In the genomic region with DNA sequence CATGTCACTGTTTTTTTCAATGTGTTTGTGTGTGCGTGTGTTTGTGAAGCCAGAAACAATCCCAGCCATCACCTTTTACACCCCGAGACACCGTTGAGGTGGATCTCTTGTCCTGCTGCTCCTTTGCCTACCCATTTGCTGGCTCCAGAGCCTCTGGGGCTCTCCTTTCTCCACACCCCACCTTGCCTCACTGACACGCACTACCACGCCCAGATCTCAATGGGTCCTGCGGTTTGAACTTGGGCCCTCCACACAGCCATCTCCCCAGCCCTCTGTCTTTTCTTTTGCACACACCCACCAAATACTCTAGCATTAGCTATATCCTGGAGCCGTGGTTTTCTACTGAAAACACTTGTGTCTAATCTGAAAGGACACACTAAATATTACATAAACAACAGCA, we compare ENCODE assay signal across 21 mouse cellular contexts. TPM values are rescaled to one million over a fixed set of nuclear protein-coding genes. Genes with fewer than 3 reads are reported as not detected.
DNase-seq lines count a peak whose midpoint lies in the region; ATAC-seq and TF ChIP-seq lines count a peak whose summit lies in the region.
"Had no signal": no experiment of that assay in that cellular context is flagged by ENCODE, and none has a peak within 500 bp of the region (broad histone marks: within the 10 kb centered on the region; RNA-seq: fewer than 3 reads in every experiment).

No protein-coding gene starts in this region.

- DNase-seq in spleen, adult 2 months (ENCODE audit: low read depth in 1 of 2, low spot score in 2 of 2), result no peak
- DNase-seq in spleen, adult 18-20 months, result no peak
- no peak for DNase-seq in lung, postnatal 36 days
- DNase-seq: adrenal gland, adult 8-10 months; cerebellum, adult 9-10 months; forebrain, postnatal 0 days; gastrocnemius, postnatal 14 days; heart, adult 18-20 months; heart, postnatal 14 days; kidney, adult 18-20 months; kidney, postnatal 10 days had no signal

- WGBS in spleen, adult 2 months, result 86% methylated on average over 7 of the region's 7 CpGs
- 82% methylated on average over 7 of the region's 7 CpGs for WGBS in intestine, embryonic 16.5 days
- 44% methylated on average over 7 of the region's 7 CpGs for WGBS in liver, embryonic 15.5 days (ENCODE audit: insufficient replicate concordance)
- 86% methylated on average over 7 of the region's 7 CpGs for WGBS in stomach, embryonic 15.5 days

- H3K9ac ChIP-seq in intestine, embryonic 16.5 days (ENCODE audit: low read depth, low read length), result no peak overlapping the region
- peak overlapping the region; percentile 49; the same call in 1 of the 2 replicates for H3K9ac ChIP-seq in liver, embryonic 15.5 days
- H3K9ac ChIP-seq in stomach, embryonic 15.5 days, result no peak overlapping the region
- H3K9ac ChIP-seq: forebrain, postnatal 0 days; heart, embryonic 12.5 days; midbrain, embryonic 12.5 days had no signal

- peaks cover 4% of the 10 kb centered on the region; the same call in 1 of the 2 replicates for H3K36me3 ChIP-seq in spleen, adult 2 months (ENCODE audit: control insufficient read depth, insufficient read depth, low read length)
- peaks cover 18% of the 10 kb centered on the region; the same call in 1 of the 2 replicates for H3K36me3 ChIP-seq in intestine, embryonic 16.5 days (ENCODE audit: control insufficient read depth, insufficient read depth, low read length)
- peaks cover 83% of the 10 kb centered on the region for H3K36me3 ChIP-seq in liver, embryonic 15.5 days (replicated peaks)
- peaks cover 9% of the 10 kb centered on the region; the same call in 1 of the 2 replicates for H3K36me3 ChIP-seq in stomach, embryonic 15.5 days

- no peaks in the 10 kb centered on the region for H3K4me1 ChIP-seq in spleen, adult 2 months (ENCODE audit: control insufficient read depth, insufficient read depth, insufficient read length)
- no peaks in the 10 kb centered on the region for H3K4me1 ChIP-seq in intestine, embryonic 16.5 days (ENCODE audit: control insufficient read depth, insufficient read depth, low read length)
- H3K4me1 ChIP-seq in liver, embryonic 15.5 days (replicated peaks), result peaks cover 63% of the 10 kb centered on the region
- H3K4me1 ChIP-seq in stomach, embryonic 15.5 days, result no peaks in the 10 kb centered on the region
- H3K4me1 ChIP-seq: embryonic facial prominence, embryonic 10.5 days; heart, embryonic 12.5 days; midbrain, embryonic 12.5 days had no signal

- no peak for TF ChIP-seq POLR2A in spleen, adult 2 months (IDR thresholded peaks at IDR 0.05; ENCODE audit: low read depth, low read length)

- H3K27me3 ChIP-seq in spleen, adult 2 months (ENCODE audit: control insufficient read depth, insufficient read depth, low read length), result no peaks in the 10 kb centered on the region
- H3K27me3 ChIP-seq in intestine, embryonic 16.5 days (replicated peaks; ENCODE audit: control insufficient read depth, insufficient read depth, low read length), result no peaks in the 10 kb centered on the region
- no peaks in the 10 kb centered on the region for H3K27me3 ChIP-seq in liver, embryonic 15.5 days
- no peaks in the 10 kb centered on the region for H3K27me3 ChIP-seq in stomach, embryonic 15.5 days (replicated peaks)
- H3K27me3 ChIP-seq: heart, embryonic 12.5 days; midbrain, embryonic 12.5 days had no signal

- TF ChIP-seq CTCF in spleen, adult 2 months (IDR thresholded peaks at IDR 0.05; ENCODE audit: extremely low read depth, insufficient read depth, insufficient read length, insufficient replicate concordance), result no peak

- H3K4me3 ChIP-seq in spleen, adult 2 months (ENCODE audit: extremely low read depth, insufficient read depth, insufficient read length), result no peak overlapping the region
- no peak overlapping the region for H3K4me3 ChIP-seq in intestine, embryonic 16.5 days (ENCODE audit: low read length)
- H3K4me3 ChIP-seq in liver, embryonic 15.5 days (replicated peaks), result peak overlapping the region; percentile 22
- no peak overlapping the region for H3K4me3 ChIP-seq in stomach, embryonic 15.5 days (replicated peaks)
- H3K4me3 ChIP-seq: embryonic facial prominence, embryonic 10.5 days; heart, embryonic 12.5 days; left cerebral cortex, adult 2 months; midbrain, embryonic 12.5 days had no signal

- H3K4me2 ChIP-seq in intestine, embryonic 16.5 days (ENCODE audit: low read depth, low read length), result no peak overlapping the region
- peak overlapping the region; percentile 65 for H3K4me2 ChIP-seq in liver, embryonic 15.5 days
- no peak overlapping the region for H3K4me2 ChIP-seq in stomach, embryonic 15.5 days
- H3K4me2 ChIP-seq: heart, embryonic 12.5 days; midbrain, embryonic 12.5 days had no signal

- no peaks in the 10 kb centered on the region for H3K9me3 ChIP-seq in intestine, embryonic 16.5 days (ENCODE audit: control insufficient read depth, low read length)
- no peaks in the 10 kb centered on the region for H3K9me3 ChIP-seq in liver, embryonic 15.5 days (replicated peaks)
- no peaks in the 10 kb centered on the region for H3K9me3 ChIP-seq in stomach, embryonic 15.5 days
- H3K9me3 ChIP-seq: embryonic facial prominence, embryonic 10.5 days; heart, embryonic 12.5 days; midbrain, embryonic 12.5 days had no signal

- H3K27ac ChIP-seq in spleen, adult 2 months (ENCODE audit: insufficient read depth, low read length), result peak overlapping the region; percentile 24; the same call in 1 of the 2 replicates
- H3K27ac ChIP-seq in intestine, embryonic 16.5 days (ENCODE audit: low read length), result no peak overlapping the region
- H3K27ac ChIP-seq in liver, embryonic 15.5 days (replicated peaks), result peak overlapping the region; percentile 98
- H3K27ac ChIP-seq in stomach, embryonic 15.5 days, result no peak overlapping the region
- H3K27ac ChIP-seq: embryonic facial prominence, embryonic 10.5 days; hindbrain, postnatal 0 days; left cerebral cortex, adult 2 months; macrophage; midbrain, embryonic 12.5 days had no signal

- ATAC-seq in intestine, embryonic 16.5 days, result 0 out of 2 replicates have a peak, but pooled peaks have one; percentile 54
- peak; percentile 88 for ATAC-seq in liver, embryonic 15.5 days (ENCODE audit: insufficient read depth)
- ATAC-seq in stomach, embryonic 15.5 days (ENCODE audit: insufficient read depth, low FRiP score, low read depth), result peak; percentile 85
- ATAC-seq in activated CD4-positive, CD25-positive, alpha-beta regulatory T cell, adult 4 months, result no peak
- ATAC-seq: forebrain, postnatal 0 days; hindbrain, postnatal 0 days had no signal

RNA-seq across cellular contexts. Expression of gene Med21, which starts 30.4 kb away (rescaled TPM):
- polyA plus RNA-seq in spleen, adult 2 months (2012; rRNA removed), result 11.6 and 13.4 TPM in 2 replicates
- polyA plus RNA-seq in intestine, embryonic 16.5 days (2015; fragmentation: Nextera tagmentation; extraction: Ambion mirVana), result 105 and 110 TPM in 2 replicates
- 57.6 and 59.1 TPM in 2 replicates for polyA plus RNA-seq in liver, embryonic 15.5 days (2015; fragmentation: Nextera tagmentation; extraction: Ambion mirVana)
- polyA plus RNA-seq in stomach, embryonic 15.5 days (2015; fragmentation: Nextera tagmentation; extraction: Ambion mirVana), result 133 and 140 TPM in 2 replicates
- polyA plus RNA-seq in activated CD4-positive, CD25-positive, alpha-beta regulatory T cell, adult 4 months (2017; shearing (Covaris generic)), result 10 to 100 TPM; 66.6 to 70.2 TPM

RNA-seq across cellular contexts. Expression of gene Tm7sf3, which starts 30.7 kb away (rescaled TPM):
- 8.5 and 9.2 TPM in 2 replicates for polyA plus RNA-seq in spleen, adult 2 months (2012; rRNA removed)
- 33.2 and 36.7 TPM in 2 replicates for polyA plus RNA-seq in intestine, embryonic 16.5 days (2015; fragmentation: Nextera tagmentation; extraction: Ambion mirVana)
- polyA plus RNA-seq in liver, embryonic 15.5 days (2015; fragmentation: Nextera tagmentation; extraction: Ambion mirVana), result 24.3 and 25.2 TPM in 2 replicates
- polyA plus RNA-seq in stomach, embryonic 15.5 days (2015; fragmentation: Nextera tagmentation; extraction: Ambion mirVana), result 31.7 and 36.1 TPM in 2 replicates
- 1 to 10 TPM; 2.5 to 4.7 TPM for polyA plus RNA-seq in activated CD4-positive, CD25-positive, alpha-beta regulatory T cell, adult 4 months (2017; shearing (Covaris generic))

RNA-seq across cellular contexts. Expression of gene Ints13, which starts 34.3 kb away (rescaled TPM):
- 10.2 and 11.3 TPM in 2 replicates for polyA plus RNA-seq in spleen, adult 2 months (2012; rRNA removed)
- 44.3 and 47.4 TPM in 2 replicates for polyA plus RNA-seq in intestine, embryonic 16.5 days (2015; fragmentation: Nextera tagmentation; extraction: Ambion mirVana)
- 29.4 and 30.3 TPM in 2 replicates for polyA plus RNA-seq in liver, embryonic 15.5 days (2015; fragmentation: Nextera tagmentation; extraction: Ambion mirVana)
- 53.8 and 64.5 TPM in 2 replicates for polyA plus RNA-seq in stomach, embryonic 15.5 days (2015; fragmentation: Nextera tagmentation; extraction: Ambion mirVana)
- 10 to 100 TPM; 63.2 to 79.5 TPM for polyA plus RNA-seq in activated CD4-positive, CD25-positive, alpha-beta regulatory T cell, adult 4 months (2017; shearing (Covaris generic))

RNA-seq across cellular contexts. Expression of gene Fgfr1op2, which starts 34.9 kb away (rescaled TPM):
- polyA plus RNA-seq in spleen, adult 2 months (2012; rRNA removed), result 58.6 and 72.9 TPM in 2 replicates
- polyA plus RNA-seq in intestine, embryonic 16.5 days (2015; fragmentation: Nextera tagmentation; extraction: Ambion mirVana), result 86.0 and 86.6 TPM in 2 replicates
- polyA plus RNA-seq in liver, embryonic 15.5 days (2015; fragmentation: Nextera tagmentation; extraction: Ambion mirVana), result 81.0 and 83.4 TPM in 2 replicates
- polyA plus RNA-seq in stomach, embryonic 15.5 days (2015; fragmentation: Nextera tagmentation; extraction: Ambion mirVana), result 98.5 and 101 TPM in 2 replicates
- polyA plus RNA-seq in activated CD4-positive, CD25-positive, alpha-beta regulatory T cell, adult 4 months (2017; shearing (Covaris generic)), result 100 to 1,000 TPM in 1 of 2 experiments, 10 to 100 TPM in 1; 94.8 to 109 TPM

Comparison
In these comparisons a context has a peak if more than half of its experiments do, and no peak if none do; other contexts are left out.
1. H3K27ac ChIP-seq: peak in spleen, adult 2 months (single experiment) and liver, embryonic 15.5 days (single experiment); none in intestine, embryonic 16.5 days (single experiment) and stomach, embryonic 15.5 days (single experiment).